Mouse (Mus musculus): Measurements from ENCODE around the gene Ppat. TPM values are rescaled to one million over a fixed set of nuclear protein-coding genes. Genes with fewer than 3 reads are reported as not detected.
"Not testable (repeated sequence)": the region's sequence is repeated elsewhere in the genome, so short reads cannot be mapped to it uniquely, and the experiment has no call there.

Ppat gene
- polyA plus RNA-seq (2016; fragmentation: Nextera tagmentation; extraction: Ambion mirVana): 53.0 and 56.5 TPM in 2 replicates

DNA sequence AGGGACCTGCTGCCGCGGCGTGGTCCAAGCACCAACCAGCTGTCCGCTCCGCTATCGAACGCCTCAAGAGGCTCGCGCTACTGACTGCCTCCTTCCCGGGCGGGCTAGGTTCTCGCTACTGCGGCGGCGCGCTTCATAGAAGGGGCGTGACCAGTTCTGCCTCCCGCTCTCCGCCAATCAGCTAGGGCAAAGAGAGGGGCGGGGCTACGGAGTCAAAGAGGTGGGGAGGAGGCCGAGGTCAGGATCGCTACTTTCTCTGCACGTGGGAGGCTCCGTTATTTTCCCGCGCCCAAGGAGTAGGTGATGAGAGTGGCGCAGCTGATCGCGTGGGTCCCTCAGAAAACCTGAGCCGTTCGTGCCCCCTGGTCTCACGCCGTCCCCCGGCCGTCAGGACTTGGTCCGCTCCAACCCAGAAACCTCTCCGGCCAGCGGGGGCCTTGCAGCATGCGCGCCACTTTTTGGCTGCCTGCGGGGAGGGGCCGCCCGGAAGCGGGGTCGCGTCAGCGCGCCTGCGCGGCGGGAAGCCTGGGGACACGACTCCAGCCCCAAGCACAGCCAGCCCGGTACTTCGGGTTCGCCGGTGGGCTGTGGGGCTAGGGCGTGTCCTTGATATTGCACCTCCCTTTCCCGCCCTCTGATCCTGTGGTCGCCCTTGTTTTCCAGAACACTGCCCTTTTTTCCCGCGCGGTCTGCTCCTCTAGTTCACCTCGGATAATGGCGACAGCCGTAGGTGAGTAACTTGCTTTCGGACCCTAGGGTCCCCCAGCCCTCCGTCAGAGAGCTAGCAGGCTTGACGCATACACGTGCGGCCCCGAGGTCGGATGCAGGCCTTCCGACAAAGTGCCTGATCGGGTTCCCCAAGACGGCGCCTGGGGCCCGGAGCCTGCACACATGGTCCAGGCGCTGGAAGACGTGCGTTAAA lies at the start of gene Ppat, which contains the start of gene Paics:
Gene Ppat (minus strand): TSS at position 473 of the 922 bp plus-strand sequence.
Gene Paics (plus strand): TSS at position 202 of the 922 bp plus-strand sequence.
- WGBS: under 1% methylated on average over 81 of the region's 81 CpGs
- Histone ChIP-seq H3K36me3 (replicated peaks) (peaks cover 62% of the 10 kb centered on the region), H3K27ac (replicated peaks) (peak within 1 kb of the TSS; percentile 94), H3K4me1 (peaks cover 46% of the 10 kb centered on the region), H3K9me3 (no peaks in the 10 kb centered on the region), H3K27me3 (replicated peaks; ENCODE audit: low read depth, poor library complexity, severe bottlenecking) (no peaks in the 10 kb centered on the region), H3K4me3 (peak within 1 kb of the TSS; percentile 82)
- peak; percentile 99 for DNase-seq (ENCODE audit: low spot score)

DNA sequence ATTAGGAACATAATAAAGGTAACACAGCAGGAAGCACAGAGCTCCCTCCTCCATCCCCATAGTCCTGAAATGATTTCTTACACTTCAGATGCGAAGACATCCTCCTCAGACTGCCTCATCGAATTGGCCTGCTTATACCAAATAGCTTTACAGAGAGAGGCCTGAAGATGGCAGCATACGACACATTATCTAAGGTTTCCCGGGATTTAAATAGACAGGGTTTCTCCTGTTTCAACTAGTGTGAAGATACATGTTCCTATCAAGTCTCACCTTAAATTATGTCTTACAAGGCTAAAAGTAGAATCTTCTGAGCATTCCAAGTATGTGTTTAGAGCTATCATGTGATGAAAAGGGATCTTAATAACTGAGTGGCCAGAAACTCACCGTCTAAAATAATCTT lies 47.0 kb upstream of the Ppat start:
- no peaks in the 10 kb centered on the region for H3K27me3 ChIP-seq (replicated peaks; ENCODE audit: low read depth, poor library complexity, severe bottlenecking)
- no peaks in the 10 kb centered on the region for H3K4me1 ChIP-seq
- H3K9me3 ChIP-seq: 0 out of 2 replicates have a peak, but pooled peaks cover 3% of the 10 kb centered on the region
- WGBS: 54% methylated on average over 5 of the region's 5 CpGs
- no peak for DNase-seq (ENCODE audit: low spot score)
- H3K4me3 ChIP-seq: no peak overlapping the region
- peaks cover 83% of the 10 kb centered on the region for H3K36me3 ChIP-seq (replicated peaks)
- H3K27ac ChIP-seq (replicated peaks): no peak overlapping the region

DNA sequence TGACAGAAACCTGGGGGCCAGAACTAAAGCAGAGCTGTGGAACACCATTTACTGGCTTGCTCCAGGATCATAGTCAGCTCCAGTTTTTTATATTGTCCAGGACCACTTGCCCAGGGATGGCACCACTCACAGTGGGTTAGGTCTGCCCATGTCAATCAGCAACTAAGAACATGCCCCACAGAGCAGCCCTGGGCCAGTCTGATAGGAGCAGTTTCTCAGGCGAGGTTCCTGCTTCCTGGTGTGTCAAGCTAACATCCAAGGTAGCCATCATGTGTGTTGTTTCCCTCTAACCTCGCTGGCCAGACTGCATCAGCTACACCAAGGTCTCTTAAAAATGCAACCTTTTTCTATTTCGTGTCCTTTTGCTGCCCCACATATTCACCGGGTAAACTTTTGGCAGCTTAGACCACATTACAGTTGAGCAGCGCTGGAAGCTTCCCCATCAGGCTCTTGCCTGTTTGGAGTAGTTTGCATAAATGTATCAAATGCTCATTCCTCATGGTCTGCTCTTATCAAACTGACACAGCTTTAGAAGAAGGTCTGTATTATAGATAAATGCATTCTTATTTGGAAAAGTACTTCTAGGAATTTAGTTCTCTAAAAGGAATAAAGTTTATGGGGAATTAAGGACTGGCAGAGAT lies 41.9 kb upstream of the Ppat start:
- Histone ChIP-seq H3K4me3 (no peak overlapping the region), H3K4me1 (no peaks in the 10 kb centered on the region), H3K27me3 (replicated peaks; ENCODE audit: low read depth, poor library complexity, severe bottlenecking) (no peaks in the 10 kb centered on the region), H3K9me3 (no peaks in the 10 kb centered on the region), H3K27ac (replicated peaks) (no peak overlapping the region), H3K36me3 (replicated peaks) (peaks cover 99% of the 10 kb centered on the region)
- 91% methylated on average over 5 of the region's 5 CpGs for WGBS
- no peak for DNase-seq (ENCODE audit: low spot score)

DNA sequence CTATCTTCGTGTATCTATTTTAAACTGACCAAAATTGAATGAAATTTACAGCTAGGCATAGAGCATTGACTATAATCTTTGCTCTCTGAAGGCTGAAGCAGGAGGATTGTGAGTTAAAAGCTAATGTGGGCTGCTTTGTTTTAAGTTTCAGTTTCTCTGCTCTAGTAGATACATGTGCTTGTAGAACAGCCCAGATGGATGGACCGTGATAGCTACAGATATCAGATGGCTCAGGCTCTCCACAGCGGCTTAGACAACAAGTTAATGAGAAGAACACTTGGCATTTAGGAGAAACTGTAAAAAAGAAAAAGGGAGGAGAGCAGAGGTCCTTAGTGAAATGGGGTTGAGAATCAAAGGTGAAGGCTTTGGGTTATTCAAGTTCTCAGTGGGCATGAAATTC lies 39.4 kb upstream of the Ppat start:
- Histone ChIP-seq H3K27ac (replicated peaks) (no peak overlapping the region), H3K9me3 (no peaks in the 10 kb centered on the region), H3K36me3 (replicated peaks) (peaks cover 98% of the 10 kb centered on the region), H3K4me1 (no peaks in the 10 kb centered on the region), H3K27me3 (replicated peaks; ENCODE audit: low read depth, poor library complexity, severe bottlenecking) (no peaks in the 10 kb centered on the region), H3K4me3 (no peak overlapping the region)
- DNase-seq (ENCODE audit: low spot score): no peak
- WGBS: 93% methylated on average over 3 of the region's 3 CpGs

DNA sequence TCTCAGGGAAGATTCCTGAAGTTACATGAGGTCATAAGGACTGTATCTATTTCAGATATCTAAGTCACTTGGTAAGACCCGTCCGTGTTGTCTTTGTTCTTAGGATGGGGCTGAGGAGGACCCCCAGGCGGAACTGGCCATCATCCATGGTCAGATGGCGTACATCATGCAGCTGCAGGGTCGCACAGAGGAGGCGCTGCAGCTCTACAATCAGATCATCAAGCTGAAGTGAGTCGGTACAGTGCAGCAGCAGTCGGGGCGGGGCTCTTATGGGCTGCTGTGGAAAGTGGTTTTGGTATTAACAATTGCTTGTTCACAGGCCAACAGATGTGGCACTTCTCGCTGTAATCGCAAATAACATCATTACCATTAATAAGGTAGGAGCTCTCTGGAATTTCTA lies 32.6 kb upstream of the Ppat start:
- no peaks in the 10 kb centered on the region for H3K27me3 ChIP-seq (replicated peaks; ENCODE audit: low read depth, poor library complexity, severe bottlenecking)
- 93% methylated on average over 11 of the region's 11 CpGs for WGBS
- no peak for DNase-seq (ENCODE audit: low spot score)
- H3K36me3 ChIP-seq (replicated peaks): peaks cover 97% of the 10 kb centered on the region
- no peak overlapping the region for H3K4me3 ChIP-seq
- no peaks in the 10 kb centered on the region for H3K4me1 ChIP-seq
- H3K27ac ChIP-seq (replicated peaks): no peak overlapping the region
- no peaks in the 10 kb centered on the region for H3K9me3 ChIP-seq

DNA sequence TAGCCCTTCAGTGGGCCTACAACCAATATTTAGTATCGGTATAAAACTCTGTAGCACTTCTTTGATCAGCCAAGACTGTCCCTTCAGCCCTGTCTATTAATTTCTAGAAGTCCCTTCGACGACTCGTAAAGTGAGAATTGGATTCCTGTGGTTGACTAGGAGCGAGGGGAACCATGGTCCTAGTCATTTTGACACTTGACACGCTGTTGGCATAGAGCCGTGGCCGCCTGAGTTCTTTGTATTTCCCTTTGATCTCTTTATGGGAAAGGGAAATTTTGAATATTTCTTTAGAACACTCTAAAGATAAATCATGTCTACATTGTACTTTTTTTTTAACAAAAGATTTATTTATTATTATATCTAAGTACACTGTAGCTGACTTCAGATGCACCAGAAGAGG lies 24.4 kb upstream of the Ppat start:
- no peaks in the 10 kb centered on the region for H3K9me3 ChIP-seq
- peaks cover 16% of the 10 kb centered on the region for H3K4me1 ChIP-seq
- H3K36me3 ChIP-seq (replicated peaks): peaks cover 64% of the 10 kb centered on the region
- H3K27ac ChIP-seq (replicated peaks): no peak overlapping the region
- peak overlapping the region; percentile 77 for H3K4me3 ChIP-seq
- 89% methylated on average over 8 of the region's 8 CpGs for WGBS
- no peaks in the 10 kb centered on the region for H3K27me3 ChIP-seq (replicated peaks; ENCODE audit: low read depth, poor library complexity, severe bottlenecking)
- no peak for DNase-seq (ENCODE audit: low spot score)

DNA sequence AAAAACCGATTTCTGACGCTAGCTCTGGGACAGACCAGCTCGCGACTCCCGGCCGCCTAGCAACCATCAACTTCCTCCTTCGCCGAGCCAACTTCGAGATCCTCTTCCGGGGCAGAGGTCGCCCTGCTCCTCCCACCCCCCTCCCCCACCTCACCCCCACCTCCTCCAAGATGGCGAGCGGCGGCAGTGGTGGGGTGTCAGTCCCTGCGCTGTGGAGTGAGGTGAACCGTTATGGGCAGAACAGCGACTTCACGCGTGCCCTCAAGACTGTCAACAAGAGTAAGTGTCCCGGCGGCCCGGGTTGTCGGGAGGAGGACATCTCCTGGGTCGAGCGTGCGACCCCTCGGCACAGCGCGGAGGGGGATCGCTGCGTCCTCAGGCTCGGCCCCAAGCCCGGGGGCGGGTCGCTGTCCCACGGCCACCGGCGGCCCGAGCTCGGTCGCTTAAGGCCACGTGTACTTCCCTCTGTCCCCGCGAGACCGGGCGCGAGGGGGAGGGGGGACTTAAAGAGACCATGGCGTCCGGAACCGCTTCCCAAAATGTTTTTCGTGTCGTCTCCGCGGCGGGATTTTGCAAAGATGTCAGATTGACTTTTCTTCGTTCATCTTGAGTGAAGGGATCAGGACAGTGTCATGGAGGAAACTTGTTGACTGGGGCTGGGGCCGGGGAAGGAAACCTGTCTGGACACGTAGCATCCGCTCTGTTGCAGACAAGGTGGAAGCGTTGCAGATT lies 23.3 kb upstream of the Ppat start, which contains the start of gene Srp72:
Gene Srp72 (plus strand): TSS at position 130 of the 732 bp plus-strand sequence.
- peaks cover 64% of the 10 kb centered on the region for H3K36me3 ChIP-seq (replicated peaks)
- no peaks in the 10 kb centered on the region for H3K9me3 ChIP-seq
- WGBS: under 1% methylated on average over 60 of the region's 60 CpGs
- peak within 1 kb of the TSS; percentile 89 for H3K27ac ChIP-seq (replicated peaks)
- peak within 1 kb of the TSS; percentile 77 for H3K4me3 ChIP-seq
- no peaks in the 10 kb centered on the region for H3K27me3 ChIP-seq (replicated peaks; ENCODE audit: low read depth, poor library complexity, severe bottlenecking)
- peak; percentile 94 for DNase-seq (ENCODE audit: low spot score)
- H3K4me1 ChIP-seq: peaks cover 16% of the 10 kb centered on the region

DNA sequence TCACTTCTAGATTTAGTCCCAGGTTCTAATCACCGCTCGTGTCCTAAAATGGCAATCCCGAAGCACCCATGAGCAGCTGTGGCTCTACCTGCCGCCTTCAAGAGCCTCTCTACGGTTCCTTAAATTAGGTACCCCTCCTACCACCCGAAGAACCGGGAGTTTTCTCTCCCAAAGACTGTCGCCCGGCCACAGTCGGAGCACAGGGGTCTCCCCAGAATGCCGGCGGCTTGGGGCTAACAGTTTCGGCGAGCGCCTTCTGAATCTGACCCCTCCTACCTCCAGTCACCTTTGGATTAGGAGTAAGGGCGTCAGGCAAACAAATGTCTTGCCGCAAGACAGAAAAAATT lies 22.8 kb upstream of the Ppat start:
- Histone ChIP-seq H3K4me3 (peak overlapping the region; percentile 77), H3K4me1 (peaks cover 16% of the 10 kb centered on the region), H3K36me3 (replicated peaks) (peaks cover 64% of the 10 kb centered on the region), H3K9me3 (no peaks in the 10 kb centered on the region), H3K27me3 (replicated peaks; ENCODE audit: low read depth, poor library complexity, severe bottlenecking) (no peaks in the 10 kb centered on the region), H3K27ac (replicated peaks) (peak overlapping the region; percentile 89)
- DNase-seq (ENCODE audit: low spot score): no peak
- 3% methylated on average over 17 of the region's 17 CpGs for WGBS

DNA sequence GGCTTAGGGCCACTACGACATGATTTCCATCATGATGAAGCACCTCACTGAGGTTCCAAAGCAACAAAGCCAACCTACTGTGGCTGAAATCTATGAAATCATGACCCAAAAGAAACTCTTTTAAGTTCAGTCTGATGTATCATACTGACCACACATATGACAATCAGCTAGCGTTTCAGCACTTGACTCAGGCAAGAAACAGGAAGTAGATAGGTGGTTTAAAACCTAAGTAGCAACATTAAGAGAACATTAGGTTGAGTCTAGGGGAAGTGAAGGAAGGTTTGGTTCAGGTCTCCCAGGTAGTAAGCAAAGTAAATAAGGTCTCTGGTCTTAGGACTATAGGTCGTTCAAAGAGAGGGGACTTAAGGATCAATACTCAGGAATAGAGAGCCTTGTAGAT lies 22.1 kb upstream of the Ppat start:
- Histone ChIP-seq H3K27ac (replicated peaks) (no peak overlapping the region), H3K4me1 (peaks cover 16% of the 10 kb centered on the region), H3K4me3 (peak overlapping the region; percentile 77), H3K36me3 (replicated peaks) (peaks cover 64% of the 10 kb centered on the region), H3K27me3 (replicated peaks; ENCODE audit: low read depth, poor library complexity, severe bottlenecking) (no peaks in the 10 kb centered on the region), H3K9me3 (no peaks in the 10 kb centered on the region)
- DNase-seq (ENCODE audit: low spot score): no peak
- 75% methylated on average over 3 of the region's 3 CpGs for WGBS

DNA sequence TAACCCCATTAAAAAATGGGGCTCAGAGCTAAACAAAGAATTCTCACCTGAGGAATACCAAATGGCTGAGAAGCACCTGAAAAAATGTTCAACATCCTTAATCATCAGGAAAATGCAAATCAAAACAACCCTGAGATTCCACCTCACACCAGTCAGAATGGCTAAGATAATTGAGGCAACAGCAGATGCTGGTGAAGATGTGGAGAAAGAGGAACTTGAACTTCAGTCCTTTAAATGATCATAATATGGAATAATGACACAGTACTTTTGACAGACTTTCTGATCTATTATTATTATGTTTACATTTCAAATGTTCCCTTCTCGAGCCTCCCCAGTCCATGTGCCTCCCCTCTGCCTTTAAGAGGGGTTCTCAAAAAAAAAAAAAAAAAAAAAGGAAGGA lies 19.7 kb upstream of the Ppat start:
- not testable (repeated sequence) for H3K27me3 ChIP-seq (replicated peaks; ENCODE audit: low read depth, poor library complexity, severe bottlenecking); H3K4me3 ChIP-seq; DNase-seq (ENCODE audit: low spot score); H3K27ac ChIP-seq (replicated peaks); H3K9me3 ChIP-seq
- Histone ChIP-seq H3K36me3 (replicated peaks) (peaks cover 65% of the 10 kb centered on the region), H3K4me1 (peaks cover 16% of the 10 kb centered on the region)
- WGBS: 91% methylated on average over 1 of the region's 1 CpGs

DNA sequence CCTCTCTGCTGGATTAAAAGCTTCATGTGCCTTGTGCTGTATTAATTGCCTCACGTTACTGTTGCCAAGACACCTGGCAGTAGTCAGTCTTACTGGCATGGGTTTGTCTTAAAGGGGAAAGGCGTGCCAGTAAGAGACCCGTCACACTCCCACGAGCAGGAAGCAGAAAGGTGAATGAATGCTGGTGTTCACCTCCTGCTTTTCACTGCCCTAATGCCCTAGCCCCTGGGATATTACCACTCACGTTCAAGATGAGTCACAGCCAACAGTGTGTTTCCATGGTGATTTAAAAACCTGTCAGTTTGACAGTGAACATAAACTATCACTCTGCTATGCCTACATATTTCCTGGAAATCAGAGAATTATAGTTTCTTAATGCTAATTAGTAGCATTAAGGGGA lies 17.9 kb upstream of the Ppat start:
- Histone ChIP-seq H3K9me3 (no peaks in the 10 kb centered on the region), H3K27ac (replicated peaks) (no peak overlapping the region), H3K4me1 (peaks cover 9% of the 10 kb centered on the region), H3K27me3 (replicated peaks; ENCODE audit: low read depth, poor library complexity, severe bottlenecking) (no peaks in the 10 kb centered on the region), H3K4me3 (no peak overlapping the region), H3K36me3 (replicated peaks) (peaks cover 83% of the 10 kb centered on the region)
- WGBS: 89% methylated on average over 5 of the region's 5 CpGs
- no peak for DNase-seq (ENCODE audit: low spot score)

DNA sequence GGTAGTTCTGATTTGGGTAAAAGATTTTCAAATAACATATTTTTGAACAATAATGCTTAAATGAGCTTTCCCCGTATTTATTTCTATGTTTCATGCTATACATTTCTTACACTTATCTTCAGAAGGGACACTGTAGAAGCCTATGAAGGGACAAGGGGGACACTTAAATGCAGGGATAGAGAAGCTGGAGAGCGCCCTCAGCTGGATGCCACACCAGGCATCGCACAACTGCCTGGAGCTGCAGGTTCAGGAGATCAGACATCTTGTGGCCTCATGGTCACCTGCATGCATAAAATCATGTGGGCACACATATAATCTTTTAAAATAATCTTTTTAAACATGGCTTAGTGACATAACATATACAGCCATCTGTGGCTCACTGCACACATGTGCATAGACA lies 13.3 kb upstream of the Ppat start:
- H3K36me3 ChIP-seq (replicated peaks): peaks cover 99% of the 10 kb centered on the region
- 89% methylated on average over 3 of the region's 3 CpGs for WGBS

More for the DNA sequence above, 13.3 kb upstream of the Ppat start:
- Histone ChIP-seq H3K9me3 (no peaks in the 10 kb centered on the region), H3K27me3 (replicated peaks; ENCODE audit: low read depth, poor library complexity, severe bottlenecking) (no peaks in the 10 kb centered on the region), H3K4me1 (no peaks in the 10 kb centered on the region), H3K4me3 (no peak overlapping the region), H3K27ac (replicated peaks) (no peak overlapping the region)
- no peak for DNase-seq (ENCODE audit: low spot score)
